Mouse (Mus musculus): ENCODE measurements around the gene Gbe1. TPM values are rescaled to one million over a fixed set of nuclear protein-coding genes. Genes with fewer than 3 reads are reported as not detected.

Gbe1 gene
- polyA plus RNA-seq (2012; fragmentation: generic; extraction: Trizol): 1 to 10 TPM in 1 of 2 experiments, under 1 TPM in 1; 0.32 to 1.8 TPM

DNA sequence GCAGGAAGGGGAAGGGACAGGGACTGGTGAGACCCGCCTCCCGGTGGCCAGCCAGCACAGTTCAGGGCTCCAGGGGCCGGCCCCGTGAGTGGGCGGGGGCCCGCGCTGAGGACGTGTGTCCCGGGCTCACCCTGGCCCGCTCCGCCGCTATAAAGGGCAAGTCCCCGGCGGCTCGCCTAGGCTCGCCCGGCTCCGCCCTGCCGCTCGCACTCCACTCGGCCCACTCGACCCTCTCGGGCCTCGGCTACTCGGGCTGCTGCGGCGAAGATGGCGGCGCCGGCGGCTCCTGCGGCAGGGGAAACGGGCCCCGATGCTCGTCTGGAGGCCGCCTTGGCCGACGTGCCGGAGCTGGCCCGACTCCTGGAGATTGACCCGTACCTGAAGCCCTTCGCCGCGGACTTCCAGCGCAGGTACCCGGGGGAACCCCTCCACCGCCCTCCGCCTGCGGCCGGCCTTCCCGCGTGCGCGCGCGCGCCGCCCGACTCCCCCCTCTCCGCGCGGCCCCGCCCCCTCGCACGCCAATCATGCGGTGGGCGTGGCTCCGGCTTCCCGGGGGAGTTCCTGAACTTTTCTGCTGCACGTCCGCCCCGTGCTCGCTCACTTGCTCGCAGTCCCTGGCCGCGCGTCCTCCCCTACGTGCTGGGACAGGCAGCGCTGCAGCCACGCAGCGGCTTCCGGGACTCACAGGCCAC, at the start of gene Gbe1:
Gene Gbe1 (plus strand): TSS at position 64 of the 692 bp plus-strand sequence.

All from C3H10T1/2 (cell line).